Mouse (Mus musculus) heart, adult 11 months (tissue): ENCODE measurements around the gene Fam219b.

Experiments used
- DNase-seq: peaks from one replicate; pipeline ENCODE4 v3.0.0; 2022

The Fam219b gene

DNA sequence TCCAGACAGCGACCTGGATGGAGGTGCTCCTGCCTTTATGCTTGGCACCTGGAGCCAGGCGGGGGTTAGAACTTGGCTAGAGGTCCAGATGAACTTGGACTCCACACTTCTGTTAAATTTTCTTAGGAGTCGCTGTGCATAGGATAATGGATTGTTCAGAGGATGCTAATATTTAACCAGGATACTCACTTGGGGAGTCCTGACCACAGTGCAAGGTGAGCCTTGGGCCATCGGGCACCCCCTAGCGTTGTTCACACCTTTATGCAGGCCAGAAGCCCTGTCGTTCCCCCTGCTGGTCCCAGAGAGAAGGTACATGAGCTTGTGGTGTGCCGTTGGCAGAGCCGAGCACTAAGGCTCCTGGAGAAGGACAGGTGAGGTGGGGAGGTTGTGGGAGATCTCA, 29.5 kb downstream of the Fam219b start:
- DNase-seq, result peak; percentile 91

DNA sequence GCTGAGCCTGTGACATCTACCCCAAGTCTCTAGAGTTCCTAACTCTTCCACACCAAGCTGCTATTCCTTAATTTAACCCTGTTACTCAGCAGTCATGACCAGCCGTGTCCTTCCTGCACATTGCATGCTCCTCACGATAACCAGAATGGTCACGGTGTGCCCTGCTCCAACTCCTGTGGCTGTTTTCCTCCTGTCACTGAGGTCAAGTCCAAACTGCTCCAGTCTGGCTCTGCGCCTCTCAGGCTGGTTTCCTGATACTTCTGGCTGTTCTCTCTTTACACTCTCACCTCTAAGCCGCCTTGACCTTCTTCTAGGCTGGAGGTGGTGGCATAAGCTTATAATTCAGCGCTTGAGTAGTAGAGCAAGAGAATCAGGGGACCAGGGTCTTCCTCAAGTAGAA, 31.2 kb downstream of the Fam219b start:
- DNase-seq, result no peak

DNA sequence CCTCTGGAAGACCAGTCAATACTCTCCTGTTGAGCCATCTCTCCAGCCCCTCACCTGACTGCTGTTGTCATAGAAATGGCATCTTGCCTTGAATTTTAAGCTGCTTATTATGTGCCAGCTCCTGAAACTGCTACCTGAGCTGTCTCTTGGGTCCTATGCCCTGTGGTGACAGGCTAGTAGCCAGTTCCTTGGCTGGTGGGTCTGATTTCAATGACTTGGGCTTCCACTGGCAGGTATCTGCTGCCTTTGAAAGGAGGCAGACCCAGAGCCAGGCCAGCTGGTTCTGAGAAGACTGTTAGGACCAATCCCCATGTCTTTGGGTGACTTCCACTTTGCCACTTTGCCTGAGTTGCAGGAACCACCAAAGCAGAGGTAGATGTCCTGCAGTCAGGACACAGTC, 37.1 kb downstream of the Fam219b start:
- DNase-seq, result no peak

DNA sequence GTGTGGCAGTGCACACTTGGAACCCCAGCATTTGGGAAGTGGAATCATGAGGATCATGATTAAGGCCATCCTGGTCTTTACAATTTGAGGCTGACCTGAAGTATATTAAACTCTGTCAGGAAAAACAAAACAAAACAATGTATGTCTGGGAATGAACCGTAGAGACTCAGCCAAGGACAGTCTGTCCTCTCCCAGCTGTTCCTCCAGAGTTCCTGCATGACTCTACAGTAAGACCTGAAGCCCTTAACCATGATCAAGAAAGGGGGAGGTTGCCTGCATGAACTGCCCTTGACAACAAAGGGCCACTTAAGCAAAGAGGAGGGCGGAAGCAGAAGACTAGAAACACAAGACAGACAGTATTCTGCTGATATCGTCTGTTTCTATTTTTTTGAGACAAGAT, 38.2 kb downstream of the Fam219b start:
- DNase-seq, result no peak

DNA sequence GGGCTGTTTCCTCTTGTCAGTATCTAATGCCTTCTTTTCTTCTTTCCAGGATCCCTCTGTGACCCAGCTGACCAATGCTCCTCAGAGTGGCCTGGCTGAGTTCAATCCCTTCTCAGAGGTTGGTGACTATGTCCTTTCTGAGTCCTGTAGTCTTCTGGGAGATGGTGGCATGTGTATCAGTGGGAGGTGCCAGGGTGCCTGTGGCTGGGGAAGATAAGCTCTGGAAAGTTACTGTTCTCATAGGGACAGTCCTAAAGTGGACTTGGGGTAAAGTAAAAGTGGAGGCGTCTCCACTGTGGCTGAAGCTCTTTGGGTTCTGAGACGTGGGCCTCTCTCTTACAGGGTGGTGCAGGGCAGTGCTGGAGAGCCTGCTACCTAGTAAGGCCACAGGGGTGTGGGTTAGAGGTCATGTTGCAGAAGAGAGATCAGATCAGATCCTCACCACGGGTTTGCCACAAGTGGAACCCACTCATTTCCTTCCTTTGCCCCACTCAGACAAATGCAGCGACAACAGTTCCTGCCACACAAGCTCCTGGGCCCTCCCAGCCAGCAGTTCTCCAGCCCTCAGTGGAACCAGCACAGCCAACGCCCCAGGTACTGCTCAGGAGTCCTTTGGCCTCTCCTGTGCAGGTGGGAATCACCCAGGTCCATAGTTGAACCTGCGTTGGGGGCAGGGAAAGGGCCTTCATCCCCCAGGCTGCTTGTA, 40.0 kb downstream of the Fam219b start:
- no peak for DNase-seq

DNA sequence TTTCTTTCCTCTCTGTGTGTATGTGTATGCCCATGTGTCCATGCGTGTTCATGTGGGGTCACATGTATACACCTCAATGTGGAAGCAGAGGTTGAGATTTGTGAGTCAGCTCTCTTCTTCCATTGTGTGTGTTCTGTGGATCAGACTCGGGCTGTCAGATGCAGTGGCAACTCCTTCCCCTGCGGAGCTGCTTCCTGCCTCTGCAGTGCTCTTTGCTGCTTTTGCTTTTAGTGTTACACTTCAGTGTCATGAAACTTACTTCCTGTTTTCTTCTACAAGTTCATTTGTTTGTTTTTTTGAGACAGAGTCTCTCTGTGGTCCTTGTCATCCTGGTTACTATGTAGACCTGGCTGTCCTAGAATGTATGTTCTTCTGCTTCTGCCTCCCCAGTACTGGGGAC, 47.7 kb downstream of the Fam219b start:
- DNase-seq, result no peak

DNA sequence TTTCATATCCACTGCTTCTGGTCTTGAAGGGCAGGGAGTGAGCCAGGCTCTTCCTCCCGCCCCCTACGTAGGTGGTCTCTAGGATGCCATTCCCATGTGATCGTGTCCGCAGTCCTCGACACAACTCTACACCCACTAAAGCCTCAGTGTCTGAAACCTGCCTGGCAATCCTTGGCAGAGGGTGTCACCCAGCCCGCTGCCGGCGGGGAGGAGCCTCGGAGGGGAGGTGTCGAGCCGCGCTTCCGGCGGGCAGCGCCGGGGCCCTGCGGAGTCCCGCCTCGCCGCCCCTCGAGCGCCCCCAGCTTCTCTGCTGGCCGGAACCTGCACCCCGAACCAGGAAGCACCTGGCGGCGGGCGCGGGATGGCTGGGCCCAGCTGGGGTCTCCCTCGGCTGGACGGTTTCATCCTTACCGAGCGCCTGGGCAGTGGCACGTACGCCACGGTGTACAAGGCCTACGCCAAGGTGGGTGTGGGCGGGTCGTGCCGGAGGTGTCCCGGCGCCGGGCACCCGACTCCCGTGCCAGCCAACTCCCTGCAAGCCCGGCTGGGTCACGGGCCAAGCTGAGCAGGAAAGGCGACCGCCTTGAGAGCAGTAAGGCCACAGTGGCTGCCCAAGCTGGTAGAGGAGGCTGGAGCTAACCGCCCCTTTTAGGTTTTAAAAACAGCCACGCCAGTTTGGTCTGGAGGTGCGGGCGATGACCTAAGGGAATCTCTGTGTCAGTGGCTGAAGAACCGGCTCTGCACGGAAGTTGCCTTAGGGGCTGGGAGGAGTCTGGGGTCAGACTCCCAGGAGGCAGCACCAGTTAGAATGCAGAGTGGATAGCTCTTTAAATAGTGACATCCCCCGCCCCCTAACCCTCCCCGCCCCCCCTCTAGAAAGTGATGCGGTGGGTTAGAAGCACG, 52.1 kb downstream of the Fam219b start, which contains the start of gene Ulk3:
TSS of gene Ulk3 (plus strand) at position 229 of the 903 bp plus-strand sequence.
- peak; percentile 98 for DNase-seq

DNA sequence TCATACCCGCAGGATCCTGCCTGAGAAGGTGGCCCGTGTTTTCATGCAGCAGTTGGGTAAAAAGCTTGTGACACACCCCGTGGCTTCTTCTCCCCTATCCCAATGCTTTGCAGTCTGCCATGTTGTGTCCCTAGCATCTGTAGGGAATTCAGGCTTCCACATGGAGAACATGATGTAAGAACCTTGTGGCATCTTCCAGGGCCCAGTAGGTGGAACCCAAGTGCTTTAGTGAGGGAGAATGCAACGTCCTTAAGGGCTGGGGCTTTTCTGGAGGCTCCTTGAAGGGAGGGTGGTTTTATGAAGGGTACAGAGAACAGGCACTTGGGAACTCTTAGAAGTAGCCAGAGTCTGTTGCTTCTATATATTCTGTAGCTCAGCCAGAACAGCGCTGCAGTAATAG, 53.4 kb downstream of the Fam219b start:
- no peak for DNase-seq
